Mouse (Mus musculus) midbrain, embryonic 11.5 days (tissue): Measurements from ENCODE around the gene Inpp4b. TPM values are rescaled to one million over a fixed set of nuclear protein-coding genes. Genes with fewer than 3 reads are reported as not detected.

Experiments
- ATAC-seq: fragments of 200-750 bp; cut with Nextera tagmentation; 2 replicates; pipeline ENCODE4 v1.8.0; 2017; ENCODE audit warnings: moderate TSS enrichment, moderate library complexity; ENCODE audit not compliant: low FRiP score
- DNase-seq: peaks from one replicate; pipeline ENCODE4 v3.0.0; 2015; ENCODE audit warnings: low spot score; ENCODE audit errors: missing footprints
- H3K27ac ChIP-seq: fragments of 300-500 bp; sonication (generic); 2 replicates; pipeline ENCODE4 v1.5.1; 2014; ENCODE audit warnings: low read depth, low read length
- H3K27me3 ChIP-seq: fragments of 300-500 bp; sonication (generic); 2 replicates; pipeline ENCODE4 v1.6.1; 2014; ENCODE audit warnings: mild to moderate bottlenecking, low read length, moderate library complexity, mixed read lengths; ENCODE audit not compliant: control insufficient read depth, insufficient read depth
- H3K36me3 ChIP-seq: fragments of 300-500 bp; sonication (generic); 2 replicates; pipeline ENCODE4 v1.6.1; 2014; ENCODE audit warnings: mild to moderate bottlenecking, low read length, moderate library complexity, mixed read lengths; ENCODE audit not compliant: control insufficient read depth, insufficient read depth
- H3K4me1 ChIP-seq: fragments of 300-500 bp; sonication (generic); 2 replicates; pipeline ENCODE4 v1.6.1; 2014; ENCODE audit warnings: low read length; ENCODE audit not compliant: control insufficient read depth, insufficient read depth
- H3K4me2 ChIP-seq: fragments of 300-500 bp; sonication (generic); 2 replicates; pipeline ENCODE4 v1.6.1; 2014; ENCODE audit warnings: mild to moderate bottlenecking, moderate library complexity
- H3K4me3 ChIP-seq: fragments of 300-500 bp; sonication (generic); 2 replicates; pipeline ENCODE4 v1.5.1; 2014; ENCODE audit warnings: low read depth, low read length
- H3K9ac ChIP-seq: fragments of 300-500 bp; sonication (generic); 2 replicates; pipeline ENCODE4 v1.6.1; 2014; ENCODE audit warnings: low read length
- H3K9me3 ChIP-seq: fragments of 300-500 bp; sonication (generic); 2 replicates; pipeline ENCODE4 v1.6.1; 2016; ENCODE audit warnings: low read length; ENCODE audit not compliant: control insufficient read depth
- WGBS: fragments of 180-500 bp; shearing (Covaris S2); extraction: QIAGEN DNeasy Blood & Tissue Kit; methylation state at CpG from one replicate; pipeline ENCODE4 v1.1.7; 2014; 5-methylcytosine and 5-hydroxymethylcytosine counted together
- polyA plus RNA-seq: library from polyadenylated mRNA; unstranded; fragments of >200 nt; fragmentation: Nextera tagmentation; extraction: Ambion mirVana; gene quantifications from 2 replicates; pipeline ENCODE4 v1.2.1, GENCODE M21; 2014

Inpp4b gene
- polyA plus RNA-seq, 1 experiment from 2014 or later, result 3.5 TPM

DNA sequence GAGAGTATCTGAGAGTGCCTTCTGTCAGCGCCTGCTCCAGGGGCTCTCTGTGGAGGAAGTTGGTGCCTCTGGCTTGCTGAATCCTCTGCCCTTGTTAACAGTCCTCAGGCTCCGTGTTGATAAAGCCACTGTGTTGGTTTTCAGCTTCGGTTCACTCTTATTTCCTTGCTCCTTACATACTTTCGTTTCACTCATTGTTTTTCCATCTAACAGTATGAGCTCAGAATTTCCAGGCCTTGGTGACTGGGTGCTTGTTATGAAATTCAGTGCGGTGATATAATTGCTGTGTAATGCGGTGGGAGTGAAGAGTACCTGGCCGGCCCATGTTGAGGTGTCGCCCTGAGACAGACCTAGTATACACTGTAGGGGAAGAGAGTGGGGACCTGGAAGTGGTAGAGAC lies 512.2 kb downstream of the Inpp4b start:
- Histone ChIP-seq H3K36me3 (no peaks in the 10 kb centered on the region), H3K27ac (no peak overlapping the region), H3K9ac (no peak overlapping the region), H3K9me3 (no peaks in the 10 kb centered on the region), H3K4me2 (no peak overlapping the region), H3K4me1 (no peaks in the 10 kb centered on the region), H3K27me3 (no peaks in the 10 kb centered on the region), H3K4me3 (no peak overlapping the region)
- no peak for ATAC-seq
- DNase-seq, result no peak
- 87% methylated on average over 8 of the region's 8 CpGs for WGBS

DNA sequence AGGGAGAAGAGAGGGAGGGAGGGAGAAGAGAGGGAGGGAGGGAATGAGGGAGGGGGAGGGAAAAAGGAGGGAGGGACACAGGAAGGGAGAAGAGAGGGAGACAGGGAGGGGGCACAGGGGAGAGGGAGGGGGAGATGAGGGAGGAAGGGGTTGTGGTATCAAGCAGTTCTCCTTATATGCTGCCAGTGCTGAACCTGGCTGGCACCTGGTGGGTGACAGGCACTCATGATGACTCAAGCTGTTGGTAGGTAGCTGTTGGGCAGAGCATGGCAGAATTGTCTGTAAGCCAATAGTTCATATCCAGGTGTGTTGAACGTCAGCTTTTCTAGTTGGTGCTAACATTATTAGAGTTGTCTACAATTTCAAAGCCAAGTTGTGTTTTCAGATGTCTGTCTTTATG lies 512.7 kb downstream of the Inpp4b start:
- Histone ChIP-seq H3K27me3 (no peaks in the 10 kb centered on the region), H3K36me3 (no peaks in the 10 kb centered on the region), H3K4me1 (no peaks in the 10 kb centered on the region), H3K4me2 (no peak overlapping the region), H3K4me3 (no peak overlapping the region), H3K9me3 (no peaks in the 10 kb centered on the region), H3K9ac (no peak overlapping the region), H3K27ac (no peak overlapping the region)
- no peak for DNase-seq
- WGBS, result 79% methylated on average over 1 of the region's 1 CpGs
- no peak for ATAC-seq

DNA sequence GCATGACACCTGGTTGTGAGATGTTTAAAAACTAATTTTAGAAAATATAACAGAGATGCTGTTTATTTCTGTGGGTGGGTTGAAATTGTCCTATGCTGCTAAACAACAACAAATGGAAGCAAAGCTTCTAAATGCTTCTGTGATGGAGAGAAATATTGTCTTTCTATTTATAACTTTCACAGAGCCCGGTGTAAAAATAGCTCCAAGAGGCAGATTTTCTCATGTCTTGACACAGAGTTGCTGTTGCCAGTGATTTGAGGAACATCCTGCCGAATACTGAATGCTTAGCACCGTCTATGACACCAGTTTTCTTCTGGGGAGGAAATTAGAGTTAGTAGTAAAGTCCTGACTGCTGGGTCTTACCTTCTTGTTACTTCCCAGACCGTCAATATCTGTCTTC lies 513.8 kb downstream of the Inpp4b start:
- WGBS, result 91% methylated on average over 4 of the region's 4 CpGs
- H3K4me3 ChIP-seq, result no peak overlapping the region
- no peaks in the 10 kb centered on the region for H3K36me3 ChIP-seq
- no peaks in the 10 kb centered on the region for H3K9me3 ChIP-seq
- H3K27me3 ChIP-seq, result no peaks in the 10 kb centered on the region
- no peak overlapping the region for H3K9ac ChIP-seq
- H3K27ac ChIP-seq, result no peak overlapping the region
- H3K4me2 ChIP-seq, result no peak overlapping the region
- ATAC-seq, result no peak
- no peaks in the 10 kb centered on the region for H3K4me1 ChIP-seq
- no peak for DNase-seq

DNA sequence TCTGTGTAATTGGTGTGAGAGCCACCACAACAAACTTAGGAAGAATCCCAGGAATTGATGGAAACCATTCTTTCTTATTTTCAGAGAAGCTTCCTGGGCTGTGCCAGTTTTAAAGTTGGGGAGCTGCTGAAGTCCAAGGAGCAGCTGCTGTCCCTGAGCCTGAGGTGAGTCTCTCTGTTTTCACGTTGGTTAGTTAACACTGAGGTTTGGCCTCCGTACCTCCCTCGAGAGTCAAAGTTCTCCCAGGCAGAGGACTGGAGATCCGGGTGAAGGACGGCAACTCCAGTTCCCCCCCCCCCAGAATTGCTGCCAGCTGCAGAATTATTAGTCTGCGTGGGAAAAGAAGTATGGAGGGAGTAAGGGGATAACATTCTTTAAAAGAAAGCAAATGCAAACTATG lies 514.3 kb downstream of the Inpp4b start:
- Histone ChIP-seq H3K9me3 (no peaks in the 10 kb centered on the region), H3K36me3 (no peaks in the 10 kb centered on the region), H3K4me1 (no peaks in the 10 kb centered on the region), H3K9ac (no peak overlapping the region), H3K27ac (no peak overlapping the region), H3K4me2 (no peak overlapping the region), H3K4me3 (no peak overlapping the region), H3K27me3 (no peaks in the 10 kb centered on the region)
- DNase-seq (no peak), ATAC-seq (no peak)
- 77% methylated on average over 6 of the region's 6 CpGs for WGBS

DNA sequence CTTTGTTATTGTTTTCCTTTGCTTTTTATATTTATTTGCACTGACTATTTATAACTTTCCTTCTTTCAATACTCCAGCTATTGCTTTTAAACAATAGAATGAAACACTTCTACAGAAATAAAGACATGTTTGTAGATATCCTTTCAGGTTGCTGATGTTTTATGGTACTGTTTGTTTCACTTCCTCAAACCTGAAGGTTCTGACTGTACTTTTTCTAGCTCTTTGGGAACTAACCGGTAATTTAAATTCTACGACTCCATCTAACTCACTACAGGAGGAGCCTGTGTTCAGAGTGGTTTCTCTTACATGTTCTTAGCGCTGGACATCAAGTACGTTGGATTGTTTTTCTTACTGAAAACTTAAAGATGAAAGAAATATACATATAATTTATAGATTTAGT lies 516.0 kb downstream of the Inpp4b start:
- Histone ChIP-seq H3K9me3 (no peaks in the 10 kb centered on the region), H3K27me3 (no peaks in the 10 kb centered on the region), H3K4me2 (no peak overlapping the region), H3K4me1 (no peaks in the 10 kb centered on the region), H3K36me3 (no peaks in the 10 kb centered on the region), H3K4me3 (no peak overlapping the region), H3K9ac (no peak overlapping the region), H3K27ac (no peak overlapping the region)
- ATAC-seq (no peak), DNase-seq (no peak)
- 94% methylated on average over 4 of the region's 4 CpGs for WGBS

DNA sequence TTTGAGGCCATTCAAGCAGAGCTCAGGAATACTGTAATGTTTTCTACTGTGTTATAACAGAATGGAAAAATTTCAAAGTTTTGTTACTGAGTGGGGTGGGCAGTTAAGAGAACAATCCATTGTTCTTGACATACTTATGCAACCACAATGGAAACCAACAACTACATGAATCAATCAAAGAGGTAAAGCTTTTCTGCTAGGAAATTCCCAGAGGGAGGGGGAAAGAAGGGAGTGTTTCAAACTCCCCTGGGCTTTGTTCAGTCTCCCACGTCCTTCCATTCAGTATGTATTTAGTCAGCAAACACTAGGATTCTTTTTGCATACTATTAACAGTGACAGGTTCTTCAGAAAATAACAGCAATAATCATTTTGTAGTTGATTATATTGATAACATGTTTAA lies 517.4 kb downstream of the Inpp4b start:
- WGBS, result 47% methylated on average over 1 of the region's 1 CpGs
- H3K9me3 ChIP-seq, result no peaks in the 10 kb centered on the region
- ATAC-seq, result no peak

DNA sequence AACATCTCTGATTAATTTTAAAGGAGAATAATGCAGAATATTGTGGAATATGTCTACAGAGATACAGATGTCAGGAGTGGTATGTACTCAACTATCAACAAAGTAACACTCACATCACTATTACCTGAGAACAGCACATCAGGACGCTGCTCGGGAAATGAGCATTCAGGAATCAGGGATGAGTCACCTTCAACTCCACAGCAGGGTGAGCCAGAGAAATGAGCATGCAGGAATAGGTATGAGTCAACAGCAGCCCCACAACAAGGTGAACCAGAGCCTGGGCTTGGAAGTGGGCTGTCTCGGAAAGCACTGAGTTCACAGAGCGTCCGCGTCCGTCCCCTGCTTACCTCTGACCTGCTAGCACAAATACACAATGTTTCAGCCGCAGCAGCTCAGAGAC lies 519.0 kb downstream of the Inpp4b start:
- no peak overlapping the region for H3K27ac ChIP-seq
- H3K27me3 ChIP-seq, result no peaks in the 10 kb centered on the region
- DNase-seq (no peak), ATAC-seq (no peak)
- H3K9ac ChIP-seq, result no peak overlapping the region
- 94% methylated on average over 8 of the region's 8 CpGs for WGBS
- H3K4me1 ChIP-seq, result no peaks in the 10 kb centered on the region
- H3K36me3 ChIP-seq, result no peaks in the 10 kb centered on the region
- no peaks in the 10 kb centered on the region for H3K9me3 ChIP-seq
- H3K4me2 ChIP-seq, result no peak overlapping the region
- no peak overlapping the region for H3K4me3 ChIP-seq

More for the DNA sequence above, 517.4 kb downstream of the Inpp4b start:
- no peaks in the 10 kb centered on the region for H3K4me1 ChIP-seq
- H3K4me3 ChIP-seq, result no peak overlapping the region
- H3K9ac ChIP-seq, result no peak overlapping the region
- no peak for DNase-seq
- no peaks in the 10 kb centered on the region for H3K36me3 ChIP-seq
- H3K4me2 ChIP-seq, result no peak overlapping the region
- H3K27me3 ChIP-seq, result no peaks in the 10 kb centered on the region
- H3K27ac ChIP-seq, result no peak overlapping the region

DNA sequence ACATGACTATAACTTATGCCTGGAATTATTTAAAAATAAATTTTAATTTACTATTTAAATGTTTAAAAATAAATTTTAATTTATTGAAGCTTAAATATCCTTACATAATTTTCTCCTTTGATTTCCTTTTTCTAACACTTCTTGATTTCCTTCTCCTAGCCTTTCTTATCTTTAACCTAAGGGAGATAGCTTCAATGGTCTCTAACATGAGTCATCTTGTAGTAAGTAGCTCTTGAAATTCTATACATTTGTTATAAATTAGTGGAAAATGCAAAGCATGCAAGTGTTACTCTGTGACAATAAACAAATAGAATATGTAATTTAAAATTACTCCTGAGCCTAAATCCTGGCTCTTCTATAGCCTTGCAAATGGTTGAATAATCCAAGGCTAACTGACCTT lies 520.4 kb downstream of the Inpp4b start:
- no peak overlapping the region for H3K4me2 ChIP-seq
- no peak overlapping the region for H3K4me3 ChIP-seq
- DNase-seq (no peak), ATAC-seq (no peak)
- no peak overlapping the region for H3K27ac ChIP-seq
- H3K9me3 ChIP-seq, result no peaks in the 10 kb centered on the region
- no peaks in the 10 kb centered on the region for H3K36me3 ChIP-seq
- H3K9ac ChIP-seq, result no peak overlapping the region
- no peaks in the 10 kb centered on the region for H3K4me1 ChIP-seq
- no peaks in the 10 kb centered on the region for H3K27me3 ChIP-seq

DNA sequence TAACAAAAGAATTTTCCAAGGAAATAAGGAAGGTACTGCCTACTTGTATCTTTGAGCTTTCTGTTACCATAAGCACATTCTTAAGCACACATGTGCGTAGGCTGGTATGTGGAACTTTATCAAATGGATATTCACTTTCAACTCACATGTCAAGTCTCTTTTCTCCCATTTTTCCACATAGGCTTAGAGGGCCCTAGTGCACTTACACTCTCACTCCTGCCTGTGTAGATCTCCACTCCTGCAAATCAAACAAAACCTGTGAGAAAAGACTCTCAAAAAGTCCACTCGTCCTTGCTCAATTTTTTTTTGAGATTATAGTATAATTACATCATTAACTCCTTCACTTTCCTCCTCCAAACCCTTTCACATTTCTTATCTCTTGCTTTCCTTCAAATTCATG lies 522.0 kb downstream of the Inpp4b start:
- Histone ChIP-seq H3K36me3 (no peaks in the 10 kb centered on the region), H3K4me1 (no peaks in the 10 kb centered on the region), H3K9me3 (no peaks in the 10 kb centered on the region), H3K27ac (no peak overlapping the region), H3K4me2 (no peak overlapping the region), H3K9ac (no peak overlapping the region), H3K4me3 (no peak overlapping the region), H3K27me3 (no peaks in the 10 kb centered on the region)
- WGBS, result 87% methylated on average over 2 of the region's 2 CpGs
- DNase-seq (no peak), ATAC-seq (no peak)

DNA sequence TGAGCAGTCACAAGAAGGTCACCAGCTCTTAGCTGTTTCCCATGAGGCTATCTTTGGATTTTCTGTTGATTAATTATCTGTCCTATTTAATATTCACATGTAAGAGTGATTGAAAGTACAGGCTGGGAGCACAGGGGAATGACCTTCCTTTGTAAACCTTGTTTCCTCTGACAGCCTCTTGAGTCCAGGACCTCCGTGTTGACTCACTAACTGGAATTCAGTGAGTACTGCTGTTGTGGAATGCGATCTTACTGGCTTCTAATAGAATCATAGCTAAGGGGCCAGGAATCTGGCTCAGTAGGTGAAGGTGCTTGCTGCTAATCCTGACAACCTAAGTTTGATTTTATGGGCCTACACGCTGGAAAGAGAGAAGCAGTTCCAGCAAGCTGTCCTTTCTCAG lies 523.3 kb downstream of the Inpp4b start:
- Histone ChIP-seq H3K4me1 (no peaks in the 10 kb centered on the region), H3K9me3 (no peaks in the 10 kb centered on the region), H3K9ac (no peak overlapping the region), H3K27me3 (no peaks in the 10 kb centered on the region), H3K4me2 (no peak overlapping the region), H3K27ac (no peak overlapping the region), H3K36me3 (no peaks in the 10 kb centered on the region), H3K4me3 (no peak overlapping the region)
- DNase-seq (no peak), ATAC-seq (no peak)
- 75% methylated on average over 3 of the region's 3 CpGs for WGBS
